Mouse (Mus musculus) neural tube, embryonic 12.5 days (tissue): ENCODE data around the gene Crybg1. TPM values are rescaled to one million over a fixed set of nuclear protein-coding genes. Genes with fewer than 3 reads are reported as not detected.
A peak's percentile ranks its signal among the peaks of the same experiment; 100 is the strongest.

Experiments used
- ATAC-seq: fragments of 200-750 bp; cut with Nextera tagmentation; 2 replicates; pipeline ENCODE4 v1.8.0; 2017; ENCODE audit warnings: low read depth, mild to moderate bottlenecking, moderate TSS enrichment, moderate library complexity; ENCODE audit not compliant: low FRiP score
- H3K27ac ChIP-seq: fragments of 300-500 bp; sonication (generic); 2 replicates; pipeline ENCODE4 v1.5.1; 2016
- H3K27me3 ChIP-seq: fragments of 300-500 bp; sonication (generic); replicated peaks from 2 replicates; pipeline ENCODE4 v1.6.1; 2016; ENCODE audit warnings: mild to moderate bottlenecking
- H3K36me3 ChIP-seq: fragments of 300-500 bp; sonication (generic); 2 replicates; pipeline ENCODE4 v1.6.1; 2016; ENCODE audit warnings: mild to moderate bottlenecking
- H3K4me1 ChIP-seq: fragments of 300-500 bp; sonication (generic); 2 replicates; pipeline ENCODE4 v1.6.1; 2016
- H3K4me2 ChIP-seq: fragments of 300-500 bp; sonication (generic); replicated peaks from 2 replicates; pipeline ENCODE4 v1.6.1; 2016; ENCODE audit warnings: mild to moderate bottlenecking
- H3K4me3 ChIP-seq: fragments of 300-500 bp; sonication (generic); 2 replicates; pipeline ENCODE4 v1.5.1; 2016
- H3K9ac ChIP-seq: fragments of 300-500 bp; sonication (generic); 2 replicates; pipeline ENCODE4 v1.6.1; 2016; ENCODE audit warnings: mild to moderate bottlenecking
- H3K9me3 ChIP-seq: fragments of 300-500 bp; sonication (generic); 2 replicates; pipeline ENCODE4 v1.6.1; 2016; ENCODE audit warnings: mild to moderate bottlenecking
- WGBS: fragments of 180-500 bp; shearing (Covaris S2); methylation state at CpG from one replicate; pipeline ENCODE4 v1.1.7; 2016; 5-methylcytosine and 5-hydroxymethylcytosine counted together
- polyA plus RNA-seq: library from polyadenylated mRNA; unstranded; fragments of >200 nt; fragmentation: Nextera tagmentation; extraction: Ambion mirVana; gene quantifications from 2 replicates; pipeline ENCODE4 v1.2.1, GENCODE M21; 2016

Crybg1 gene
- polyA plus RNA-seq, 1 experiment from 2014 or later, result 0.08 TPM

DNA sequence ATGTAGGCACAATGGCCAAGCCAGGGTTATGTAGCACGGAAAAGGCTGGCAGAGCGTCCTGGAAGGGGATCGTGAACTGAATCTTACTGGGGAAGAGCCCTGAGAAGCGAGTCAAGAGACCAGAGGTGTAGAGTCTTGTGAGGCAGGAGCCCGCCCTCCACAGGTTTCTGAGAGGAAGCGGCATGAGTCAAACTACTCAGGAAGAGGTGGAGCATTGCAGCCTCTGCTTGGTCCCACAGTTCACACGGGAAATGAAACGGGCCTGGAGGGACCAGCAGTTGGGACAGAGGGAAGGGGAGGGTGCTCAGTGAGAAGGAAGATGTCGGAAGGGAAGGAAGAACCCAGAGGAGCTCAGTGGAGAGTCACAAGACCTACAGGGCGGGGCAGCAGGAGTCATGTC, 123.9 kb downstream of the Crybg1 start:
- Histone ChIP-seq H3K9ac (no peak overlapping the region), H3K36me3 (no peaks in the 10 kb centered on the region), H3K27ac (no peak overlapping the region), H3K4me2 (no peak overlapping the region), H3K4me3 (no peak overlapping the region), H3K9me3 (no peaks in the 10 kb centered on the region), H3K4me1 (no peaks in the 10 kb centered on the region), H3K27me3 (no peaks in the 10 kb centered on the region)
- no peak for ATAC-seq
- WGBS, result 68% methylated on average over 10 of the region's 10 CpGs

DNA sequence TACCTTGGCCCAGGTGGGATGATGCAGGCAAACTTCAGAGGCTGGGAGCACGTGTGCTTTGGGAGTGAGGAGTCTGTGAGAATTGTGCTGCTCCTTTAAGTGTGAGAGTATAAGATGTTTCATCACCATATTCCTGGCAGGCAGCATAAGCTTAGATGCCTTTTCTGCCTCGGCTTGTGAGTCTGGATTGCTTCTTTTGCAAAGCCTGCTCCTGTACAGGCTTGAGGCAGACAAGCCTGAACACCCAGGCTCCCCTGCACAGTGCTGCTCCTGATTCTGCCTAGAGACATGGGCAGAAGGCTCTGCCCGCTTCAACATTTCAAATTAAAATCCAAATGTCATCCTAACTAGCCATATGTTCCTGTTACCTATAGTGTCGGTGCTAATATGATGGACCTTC, 128.5 kb downstream of the Crybg1 start:
- Histone ChIP-seq H3K9ac (no peak overlapping the region), H3K27ac (no peak overlapping the region), H3K4me2 (no peak overlapping the region), H3K4me3 (no peak overlapping the region), H3K9me3 (no peaks in the 10 kb centered on the region), H3K4me1 (no peaks in the 10 kb centered on the region), H3K27me3 (no peaks in the 10 kb centered on the region), H3K36me3 (no peaks in the 10 kb centered on the region)
- ATAC-seq, result no peak
- 85% methylated on average over 4 of the region's 4 CpGs for WGBS

DNA sequence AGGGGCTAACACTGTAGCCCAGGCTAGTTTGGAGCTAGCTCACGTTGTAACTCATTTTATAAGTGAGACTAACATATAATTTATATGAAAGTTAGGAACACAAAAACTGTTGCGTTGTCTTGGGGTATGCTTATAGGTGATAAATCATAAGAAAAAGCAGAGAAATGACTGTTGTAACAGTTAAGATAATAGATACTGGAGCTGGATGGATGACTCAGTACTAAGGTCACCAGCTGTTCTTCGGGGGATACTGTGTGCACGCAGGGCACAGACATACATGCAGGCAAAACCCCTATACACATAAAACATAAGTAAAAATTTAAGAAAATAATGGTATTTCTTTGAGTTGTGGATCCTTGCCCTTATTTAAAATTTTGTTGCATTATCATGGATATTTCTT, 130.1 kb downstream of the Crybg1 start:
- H3K4me2 ChIP-seq, result no peak overlapping the region
- H3K4me3 ChIP-seq, result no peak overlapping the region
- WGBS, result 89% methylated on average over 4 of the region's 4 CpGs
- H3K9me3 ChIP-seq, result no peaks in the 10 kb centered on the region
- no peaks in the 10 kb centered on the region for H3K4me1 ChIP-seq
- H3K9ac ChIP-seq, result no peak overlapping the region
- H3K27me3 ChIP-seq, result no peaks in the 10 kb centered on the region
- no peak overlapping the region for H3K27ac ChIP-seq
- no peaks in the 10 kb centered on the region for H3K36me3 ChIP-seq
- ATAC-seq, result no peak

DNA sequence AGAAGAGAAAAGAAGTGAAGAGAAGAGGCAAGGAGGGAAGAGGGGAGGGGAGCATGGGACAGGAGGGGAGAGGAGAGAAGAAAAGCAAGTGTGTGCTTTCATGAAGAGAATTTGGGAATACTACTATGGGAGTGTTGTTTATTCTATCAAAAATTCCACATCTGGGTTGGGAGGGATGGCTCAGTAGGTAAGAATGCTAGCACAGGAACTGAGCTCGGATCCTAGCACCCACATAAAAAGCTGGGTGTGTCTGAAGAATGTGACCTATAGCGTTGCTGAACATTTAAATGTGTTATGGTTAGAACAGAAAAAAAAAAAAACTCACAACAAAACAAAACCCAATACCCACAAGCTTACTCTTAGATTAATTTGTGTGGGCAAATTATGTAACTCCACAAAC, 133.0 kb downstream of the Crybg1 start:
- no peak for ATAC-seq
- no peaks in the 10 kb centered on the region for H3K27me3 ChIP-seq
- no peaks in the 10 kb centered on the region for H3K36me3 ChIP-seq
- no peaks in the 10 kb centered on the region for H3K4me1 ChIP-seq
- H3K9me3 ChIP-seq, result no peaks in the 10 kb centered on the region
- H3K27ac ChIP-seq, result no peak overlapping the region
- H3K9ac ChIP-seq, result no peak overlapping the region
- no peak overlapping the region for H3K4me3 ChIP-seq
- H3K4me2 ChIP-seq, result no peak overlapping the region
- WGBS, result 87% methylated on average over 2 of the region's 2 CpGs

DNA sequence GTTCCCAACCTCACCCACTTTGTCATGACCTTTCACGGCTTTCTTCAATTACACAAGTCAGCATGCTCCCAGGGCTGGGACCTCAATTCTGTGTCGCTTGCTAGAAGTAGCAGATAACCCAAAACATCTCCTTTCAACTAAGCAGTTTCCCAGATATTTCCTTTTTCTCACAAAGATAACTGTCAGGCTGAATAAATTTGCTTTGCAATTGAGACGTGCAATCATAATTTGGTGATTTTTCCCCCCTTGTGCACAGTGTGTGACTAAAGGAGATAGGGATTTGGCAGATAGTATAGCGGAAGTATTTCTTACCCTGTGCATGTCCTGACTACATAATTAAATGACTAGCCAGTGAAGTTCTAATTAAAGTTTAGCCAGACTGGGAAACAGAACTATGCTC, 134.8 kb downstream of the Crybg1 start:
- H3K4me1 ChIP-seq, result no peaks in the 10 kb centered on the region
- no peaks in the 10 kb centered on the region for H3K36me3 ChIP-seq
- no peak overlapping the region for H3K4me3 ChIP-seq
- H3K4me2 ChIP-seq, result no peak overlapping the region
- ATAC-seq, result no peak
- 82% methylated on average over 4 of the region's 4 CpGs for WGBS
- no peaks in the 10 kb centered on the region for H3K27me3 ChIP-seq
- H3K27ac ChIP-seq, result no peak overlapping the region
- no peaks in the 10 kb centered on the region for H3K9me3 ChIP-seq
- H3K9ac ChIP-seq, result no peak overlapping the region

DNA sequence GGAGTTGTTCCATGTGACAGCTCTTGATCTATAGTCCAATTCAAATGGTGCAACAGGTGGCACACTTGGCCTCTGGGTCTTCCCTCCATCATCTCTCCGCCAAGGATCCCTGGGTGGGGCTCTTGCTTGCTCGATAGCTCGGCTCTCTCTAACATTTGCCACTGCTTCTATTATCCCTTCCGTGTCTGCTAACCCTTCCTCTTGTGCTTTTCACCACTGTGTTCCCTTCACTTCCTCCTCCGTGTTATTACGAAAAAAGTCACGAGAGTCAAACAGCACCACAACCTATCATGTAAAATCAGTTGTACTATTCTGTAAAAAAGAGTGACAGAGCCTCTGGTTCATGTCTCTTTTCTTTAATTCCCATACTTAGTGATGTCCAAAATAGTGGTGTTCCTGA, 137.2 kb downstream of the Crybg1 start:
- 76% methylated on average over 7 of the region's 7 CpGs for WGBS
- no peak overlapping the region for H3K27ac ChIP-seq

DNA sequence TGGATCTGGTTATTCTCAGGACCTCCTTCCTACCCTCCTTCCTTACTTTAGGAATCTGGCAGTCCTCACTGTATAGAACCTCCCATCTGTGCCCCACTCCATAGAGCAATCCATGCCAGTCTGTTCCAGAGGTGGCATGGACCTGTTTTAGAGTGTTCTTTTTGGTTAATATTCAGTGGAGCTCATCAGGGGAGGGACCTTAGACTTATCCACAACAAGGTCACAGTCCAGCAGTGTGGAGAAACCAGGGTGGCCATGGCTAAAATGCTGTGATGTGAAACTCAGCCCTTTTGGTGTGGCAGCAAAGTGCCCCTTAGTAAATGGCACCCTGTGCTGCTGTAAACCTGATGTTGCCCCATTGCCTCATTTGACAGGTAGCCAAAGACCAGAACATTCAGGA, 139.8 kb downstream of the Crybg1 start:
- no peaks in the 10 kb centered on the region for H3K9me3 ChIP-seq

More for the DNA sequence above, 137.2 kb downstream of the Crybg1 start:
- no peaks in the 10 kb centered on the region for H3K4me1 ChIP-seq
- H3K36me3 ChIP-seq, result no peaks in the 10 kb centered on the region
- H3K27me3 ChIP-seq, result peaks cover 12% of the 10 kb centered on the region
- no peak overlapping the region for H3K4me2 ChIP-seq
- H3K9me3 ChIP-seq, result no peaks in the 10 kb centered on the region
- ATAC-seq, result no peak
- no peak overlapping the region for H3K4me3 ChIP-seq
- no peak overlapping the region for H3K9ac ChIP-seq

DNA sequence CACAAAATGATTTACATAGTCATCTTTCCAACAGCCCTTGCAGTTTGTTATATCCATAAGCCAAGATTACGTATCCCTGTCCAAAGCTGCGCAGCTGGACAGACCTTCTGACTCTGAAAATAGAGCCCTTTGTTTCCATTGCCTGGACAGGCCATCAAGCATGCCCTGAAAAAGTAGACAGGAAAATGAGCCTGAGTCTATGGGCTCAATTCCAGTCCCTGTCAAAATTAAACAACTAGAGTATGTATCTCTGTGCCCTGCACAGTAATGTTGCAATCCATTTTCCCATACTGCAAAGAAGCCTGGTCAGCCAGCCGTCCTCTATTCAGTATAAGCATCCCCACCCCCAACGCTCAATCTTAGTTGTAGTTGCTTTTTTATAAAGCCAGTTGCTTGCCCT, 141.8 kb downstream of the Crybg1 start:
- ATAC-seq, result no peak
- Histone ChIP-seq H3K4me2 (no peak overlapping the region), H3K27me3 (peaks cover 58% of the 10 kb centered on the region), H3K4me3 (no peak overlapping the region), H3K9me3 (no peaks in the 10 kb centered on the region), H3K27ac (no peak overlapping the region), H3K36me3 (no peaks in the 10 kb centered on the region), H3K4me1 (peaks cover 16% of the 10 kb centered on the region), H3K9ac (no peak overlapping the region)
- WGBS, result 73% methylated on average over 4 of the region's 4 CpGs

More for the DNA sequence above, 139.8 kb downstream of the Crybg1 start:
- Histone ChIP-seq H3K27me3 (peaks cover 38% of the 10 kb centered on the region), H3K27ac (no peak overlapping the region), H3K4me1 (peaks cover 10% of the 10 kb centered on the region), H3K9ac (no peak overlapping the region), H3K36me3 (no peaks in the 10 kb centered on the region), H3K4me2 (no peak overlapping the region), H3K4me3 (no peak overlapping the region)
- no peak for ATAC-seq

DNA sequence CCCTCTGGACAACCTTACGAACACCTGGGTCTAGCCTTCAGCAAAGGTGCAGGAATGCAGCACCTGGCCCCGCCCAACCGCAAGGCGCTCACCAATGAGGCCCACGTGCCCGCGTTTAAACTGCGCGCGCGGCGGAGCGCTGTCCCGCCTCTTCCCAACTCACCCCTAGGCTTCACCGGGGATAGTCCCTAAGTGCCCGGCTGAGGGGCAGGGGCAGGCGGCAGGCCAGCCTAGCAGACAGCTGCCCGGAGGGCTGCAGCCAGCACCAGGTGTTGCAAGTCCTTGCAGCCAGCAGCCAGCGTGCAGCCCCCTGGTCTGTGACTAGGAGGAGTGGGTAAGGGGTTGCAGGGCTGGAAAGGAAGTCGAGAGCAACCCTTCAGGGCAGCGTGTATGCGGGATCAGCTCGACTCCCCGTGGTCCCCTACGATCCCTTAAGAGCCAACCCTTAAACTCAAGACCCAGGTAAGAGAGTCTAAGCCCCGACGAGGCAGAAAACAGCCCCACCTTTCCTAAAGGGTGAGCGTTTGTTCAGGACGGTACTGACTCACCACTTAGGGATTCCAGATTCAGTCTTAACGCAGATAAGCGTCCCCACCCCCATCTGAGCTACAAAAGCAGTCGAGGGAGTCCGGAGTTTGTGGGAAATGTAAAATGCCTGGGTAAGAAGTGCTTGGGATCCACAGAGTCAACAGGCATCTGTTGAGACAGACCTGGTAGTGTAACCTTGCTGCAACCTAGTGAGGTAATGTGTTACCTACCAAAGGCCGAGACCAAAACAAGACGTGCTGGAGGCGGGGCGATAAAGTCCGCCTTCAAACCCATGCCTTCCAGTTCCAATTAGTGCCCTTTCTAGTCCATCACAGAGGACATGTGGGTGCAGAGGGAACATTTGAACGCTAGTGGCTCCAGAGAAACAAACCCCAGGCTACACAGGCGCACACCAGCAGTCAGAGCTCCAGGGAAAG, 142.7 kb downstream of the Crybg1 start:
- Histone ChIP-seq H3K36me3 (no peaks in the 10 kb centered on the region), H3K27me3 (peaks cover 67% of the 10 kb centered on the region), H3K9ac (no peak overlapping the region), H3K4me1 (peaks cover 16% of the 10 kb centered on the region), H3K4me2 (peak overlapping the region; percentile 60), H3K27ac (no peak overlapping the region), H3K9me3 (no peaks in the 10 kb centered on the region), H3K4me3 (peak overlapping the region; percentile 27; the same call in 1 of the 2 replicates)
- 2% methylated on average over 40 of the region's 40 CpGs for WGBS
- peak; percentile 50 for ATAC-seq

DNA sequence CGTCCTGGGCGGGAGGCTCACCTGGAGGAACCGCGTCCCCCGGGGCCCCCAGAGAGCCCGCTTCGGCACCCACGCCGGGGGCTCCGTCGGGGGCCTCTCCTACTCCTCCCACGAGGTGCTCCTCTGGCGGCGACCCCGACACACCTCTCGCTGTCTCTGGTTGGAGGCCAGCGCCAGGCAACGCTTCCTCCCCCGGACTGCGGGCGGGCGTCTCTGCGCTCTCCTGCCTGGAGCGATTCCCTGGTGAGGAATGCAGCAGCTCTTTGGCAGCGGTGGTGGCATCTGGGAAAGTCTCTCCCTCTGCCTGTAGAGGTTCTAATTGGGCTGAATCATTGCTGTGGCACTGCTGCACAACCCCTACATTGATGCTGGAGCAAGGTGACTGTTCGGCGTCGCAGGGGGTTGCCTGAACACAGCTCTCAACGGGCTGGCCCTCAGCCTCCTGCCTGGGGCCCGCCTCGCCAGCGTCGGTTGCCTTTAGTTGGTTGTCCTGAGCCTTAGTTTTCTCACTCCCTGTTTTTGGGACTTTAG, 144.4 kb downstream of the Crybg1 start:
- Histone ChIP-seq H3K27me3 (peaks cover 71% of the 10 kb centered on the region), H3K9ac (no peak overlapping the region), H3K4me1 (peaks cover 16% of the 10 kb centered on the region), H3K4me2 (peak overlapping the region; percentile 69), H3K27ac (no peak overlapping the region), H3K9me3 (no peaks in the 10 kb centered on the region), H3K4me3 (peak overlapping the region; percentile 47), H3K36me3 (no peaks in the 10 kb centered on the region)
- ATAC-seq, result 0 out of 2 replicates have a peak, but pooled peaks have one; percentile 12
- WGBS, result under 1% methylated on average over 33 of the region's 33 CpGs

DNA sequence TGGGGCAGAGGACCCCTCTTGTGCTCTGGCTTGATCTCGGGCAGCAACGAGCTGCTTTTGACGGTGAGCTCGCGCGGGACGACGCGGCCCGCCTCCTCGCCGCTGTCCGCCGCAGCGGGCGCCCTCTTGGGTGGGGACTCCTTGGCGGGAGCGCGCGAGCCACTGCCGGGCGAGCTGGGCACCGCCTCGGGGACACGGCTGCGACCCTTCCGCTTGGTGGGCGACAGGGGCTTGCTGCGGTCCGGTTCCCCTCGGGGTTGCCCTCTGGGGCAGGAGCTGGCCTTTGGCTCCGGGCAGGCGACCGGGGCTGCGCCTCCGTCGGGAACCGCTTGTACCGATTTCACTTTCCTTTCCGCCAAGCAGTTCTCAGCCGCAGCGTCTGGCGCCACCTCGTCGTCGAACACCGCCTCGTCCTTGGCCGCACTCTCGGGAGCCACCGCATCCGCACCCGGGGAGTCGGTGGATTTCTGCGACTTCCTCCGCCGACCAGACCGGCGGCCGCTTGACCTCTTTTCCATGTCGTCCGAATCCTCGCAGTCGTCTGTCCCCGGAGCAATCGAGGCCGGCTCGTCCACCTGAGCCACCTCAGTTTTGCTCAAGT, 145.0 kb downstream of the Crybg1 start:
- peak overlapping the region; percentile 47 for H3K4me3 ChIP-seq
- peak; percentile 37 for ATAC-seq
- peak overlapping the region; percentile 69 for H3K4me2 ChIP-seq
- H3K9me3 ChIP-seq, result no peaks in the 10 kb centered on the region
- WGBS, result under 1% methylated on average over 68 of the region's 68 CpGs
- no peak overlapping the region for H3K27ac ChIP-seq
- peaks cover 71% of the 10 kb centered on the region for H3K27me3 ChIP-seq
- peaks cover 16% of the 10 kb centered on the region for H3K4me1 ChIP-seq
- no peaks in the 10 kb centered on the region for H3K36me3 ChIP-seq
- H3K9ac ChIP-seq, result no peak overlapping the region

DNA sequence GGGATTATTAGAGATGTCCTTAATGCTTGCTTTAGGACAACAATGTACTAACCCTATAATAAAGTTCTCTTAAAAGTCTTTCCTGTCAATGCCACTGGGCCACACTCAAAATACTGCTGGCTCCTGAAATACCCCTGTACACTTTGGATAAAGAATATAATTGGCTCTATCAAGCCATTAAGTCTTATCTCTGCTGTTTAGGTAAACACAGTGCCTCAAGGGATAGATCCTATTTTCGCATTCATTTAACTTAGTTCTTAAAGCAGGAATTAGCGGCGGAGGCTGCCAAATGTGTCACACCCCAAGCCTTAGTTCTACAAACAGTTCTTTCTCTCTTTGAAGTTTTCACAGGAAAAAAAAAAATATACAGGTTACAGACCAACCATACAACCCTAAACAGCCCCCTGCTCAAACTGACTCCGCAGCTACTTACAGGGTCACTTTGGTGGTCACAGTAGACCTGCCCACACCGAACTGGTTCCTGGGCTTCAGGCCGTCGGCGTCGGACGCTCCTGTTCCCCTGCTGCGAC, 145.6 kb downstream of the Crybg1 start:
- no peaks in the 10 kb centered on the region for H3K36me3 ChIP-seq
- peaks cover 16% of the 10 kb centered on the region for H3K4me1 ChIP-seq
- H3K4me2 ChIP-seq, result peak overlapping the region; percentile 69
- no peak overlapping the region for H3K27ac ChIP-seq
- H3K9me3 ChIP-seq, result no peaks in the 10 kb centered on the region
- WGBS, result 2% methylated on average over 11 of the region's 11 CpGs
- H3K9ac ChIP-seq, result no peak overlapping the region
- peak overlapping the region; percentile 47 for H3K4me3 ChIP-seq
- peaks cover 75% of the 10 kb centered on the region for H3K27me3 ChIP-seq
- ATAC-seq, result peak; percentile 18; the same call in 1 of the 2 replicates
